Mouse (Mus musculus) forebrain, embryonic 16.5 days (tissue): ENCODE data around the gene Bmpr1b. TPM values are rescaled to one million over a fixed set of nuclear protein-coding genes. Genes with fewer than 3 reads are reported as not detected.

Experiments used
- ATAC-seq: fragments of 200-750 bp; cut with Nextera tagmentation; 2 replicates; pipeline ENCODE4 v1.8.0; 2017; ENCODE audit warnings: mild to moderate bottlenecking, moderate library complexity
- H3K27ac ChIP-seq: fragments of 300-500 bp; sonication (generic); 2 replicates; pipeline ENCODE4 v1.5.1; 2014; ENCODE audit warnings: low read length, control low read depth
- H3K27me3 ChIP-seq: fragments of 300-500 bp; sonication (generic); replicated peaks from 2 replicates; pipeline ENCODE4 v1.6.1; 2014; ENCODE audit warnings: low read length; ENCODE audit not compliant: control insufficient read depth, insufficient read depth
- H3K36me3 ChIP-seq: fragments of 300-500 bp; sonication (generic); 2 replicates; pipeline ENCODE4 v1.6.1; 2014; ENCODE audit not compliant: control insufficient read depth, insufficient read depth
- H3K4me1 ChIP-seq: fragments of 300-500 bp; sonication (generic); replicated peaks from 2 replicates; pipeline ENCODE4 v1.6.1; 2014; ENCODE audit warnings: low read length; ENCODE audit not compliant: control insufficient read depth, insufficient read depth
- H3K4me2 ChIP-seq: fragments of 300-500 bp; sonication (generic); 2 replicates; pipeline ENCODE4 v1.6.1; 2014; ENCODE audit warnings: mild to moderate bottlenecking, low read length, control low read depth
- H3K4me3 ChIP-seq: fragments of 300-500 bp; sonication (generic); replicated peaks from 2 replicates; pipeline ENCODE4 v1.5.1; 2014; ENCODE audit warnings: mild to moderate bottlenecking, low read length, control low read depth
- H3K9ac ChIP-seq: fragments of 300-500 bp; sonication (generic); replicated peaks from 2 replicates; pipeline ENCODE4 v1.6.1; 2014; ENCODE audit warnings: low read depth, low read length, control low read depth
- H3K9me3 ChIP-seq: fragments of 300-500 bp; sonication (generic); 2 replicates; pipeline ENCODE4 v1.6.1; 2016; ENCODE audit warnings: low read length; ENCODE audit not compliant: control insufficient read depth
- WGBS: fragments of 180-500 bp; shearing (Covaris S2); extraction: QIAGEN DNeasy Blood & Tissue Kit; methylation state at CpG from one replicate; pipeline ENCODE4 v1.1.7; 2014; 5-methylcytosine and 5-hydroxymethylcytosine counted together
- polyA plus RNA-seq: library from polyadenylated mRNA; unstranded; fragments of >200 nt; fragmentation: Nextera tagmentation; extraction: Ambion mirVana; gene quantifications from 2 replicates; pipeline ENCODE4 v1.2.1, GENCODE M21; 2015

Bmpr1b gene
- polyA plus RNA-seq, 1 experiment from 2014 or later: 5.0 TPM

DNA sequence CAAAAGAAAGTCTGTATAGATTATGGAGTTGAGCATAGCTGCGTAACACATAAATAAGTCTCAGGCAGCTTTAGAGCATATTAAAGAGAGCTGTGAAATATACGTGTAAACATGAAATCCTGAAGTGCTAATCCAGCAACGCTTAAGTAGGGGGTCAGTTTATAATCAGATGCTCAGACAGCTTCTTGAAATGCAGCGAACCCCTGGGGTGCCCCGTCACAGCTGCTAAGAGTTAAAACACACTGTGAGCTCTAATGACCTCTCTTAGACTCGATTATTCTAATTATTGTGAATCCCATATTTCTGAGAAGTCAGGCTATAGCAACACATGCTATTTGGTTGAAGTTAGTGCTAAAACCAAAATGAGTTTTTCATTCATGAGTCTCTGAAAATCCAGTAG lies 45.0 kb downstream of the Bmpr1b start:
- 37% methylated on average over 6 of the region's 6 CpGs for WGBS
- no peaks in the 10 kb centered on the region for H3K36me3 ChIP-seq
- no peak overlapping the region for H3K27ac ChIP-seq
- H3K9me3 ChIP-seq: no peaks in the 10 kb centered on the region
- no peaks in the 10 kb centered on the region for H3K27me3 ChIP-seq
- H3K4me2 ChIP-seq: no peak overlapping the region
- H3K4me1 ChIP-seq: 0 out of 2 replicates have a peak, but pooled peaks cover 4% of the 10 kb centered on the region
- no peak for ATAC-seq
- H3K4me3 ChIP-seq: no peak overlapping the region
- no peak overlapping the region for H3K9ac ChIP-seq

DNA sequence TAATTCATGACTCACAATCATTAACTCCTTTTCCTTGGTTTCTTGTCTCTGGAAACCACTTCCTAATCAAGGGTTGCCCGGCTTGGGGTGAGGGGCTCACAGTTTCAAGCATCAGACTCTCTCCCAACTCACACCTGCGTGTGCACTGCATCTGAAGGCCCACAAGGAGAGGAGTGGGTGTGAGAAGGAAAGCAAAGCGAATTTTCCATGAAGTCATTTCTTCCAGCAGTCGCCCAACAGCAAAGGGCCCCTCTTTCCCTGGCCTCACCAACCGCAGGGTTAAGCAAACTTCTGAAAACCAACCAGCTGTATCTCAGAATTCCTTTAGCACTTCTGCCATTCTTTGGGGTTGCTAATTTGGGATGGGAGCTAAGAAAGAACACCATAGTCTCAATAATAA lies 46.8 kb downstream of the Bmpr1b start:
- Histone ChIP-seq H3K27ac (no peak overlapping the region), H3K4me2 (no peak overlapping the region), H3K9me3 (no peaks in the 10 kb centered on the region), H3K36me3 (no peaks in the 10 kb centered on the region), H3K4me1 (0 out of 2 replicates have a peak, but pooled peaks cover 4% of the 10 kb centered on the region), H3K27me3 (no peaks in the 10 kb centered on the region), H3K9ac (no peak overlapping the region), H3K4me3 (no peak overlapping the region)
- WGBS: 90% methylated on average over 5 of the region's 5 CpGs
- ATAC-seq: no peak

DNA sequence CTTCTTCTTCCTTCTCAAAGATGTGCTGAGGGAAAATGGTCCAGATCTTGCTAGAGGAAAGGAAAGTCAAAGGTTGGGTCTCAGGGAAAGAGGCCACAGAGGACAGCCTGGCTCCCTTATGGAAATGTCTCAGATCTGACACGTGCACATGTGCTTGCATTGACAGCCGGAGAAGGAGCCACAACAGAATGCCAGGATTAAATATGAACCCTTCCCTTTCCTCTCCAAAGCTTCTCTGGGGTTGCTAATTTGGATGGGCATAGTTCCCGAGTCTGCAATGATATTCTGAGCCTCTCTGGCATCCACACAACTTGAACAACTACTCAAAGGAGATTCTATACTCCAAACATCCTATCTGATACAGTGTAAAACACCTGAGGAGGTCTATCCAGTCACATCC lies 48.4 kb downstream of the Bmpr1b start:
- Histone ChIP-seq H3K4me1 (0 out of 2 replicates have a peak, but pooled peaks cover 4% of the 10 kb centered on the region), H3K4me3 (no peak overlapping the region), H3K9ac (no peak overlapping the region), H3K27me3 (no peaks in the 10 kb centered on the region), H3K4me2 (no peak overlapping the region), H3K9me3 (no peaks in the 10 kb centered on the region), H3K36me3 (no peaks in the 10 kb centered on the region), H3K27ac (no peak overlapping the region)
- WGBS: 49% methylated on average over 3 of the region's 3 CpGs
- ATAC-seq: peak; percentile 82

DNA sequence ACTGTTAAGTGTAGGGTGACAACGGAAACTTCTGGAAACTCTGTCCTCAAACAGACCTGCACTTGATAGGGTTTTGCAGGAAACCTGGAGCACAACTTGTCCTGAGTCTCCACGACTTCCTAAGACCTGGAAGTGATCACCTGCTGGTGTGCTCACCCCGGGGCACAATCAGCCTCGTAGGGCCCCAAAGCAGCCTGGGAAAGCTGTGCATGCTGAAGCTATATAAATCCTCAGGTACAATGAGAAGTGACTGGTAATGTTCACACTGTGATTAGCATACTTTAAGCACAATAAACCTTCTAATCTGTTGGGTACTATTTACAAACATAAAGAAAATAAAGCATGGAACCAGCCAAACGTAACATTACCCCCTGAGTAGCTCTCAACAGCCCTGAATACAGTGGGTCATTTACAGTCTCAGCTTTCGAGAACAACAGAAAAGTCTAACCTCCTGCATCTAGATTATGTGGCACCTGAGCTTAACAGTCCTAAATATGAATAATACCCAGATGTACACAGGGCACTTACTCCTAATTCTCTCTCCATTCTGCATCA lies 54.4 kb downstream of the Bmpr1b start:
- Histone ChIP-seq H3K9me3 (no peaks in the 10 kb centered on the region), H3K4me2 (no peak overlapping the region), H3K27ac (no peak overlapping the region), H3K4me3 (no peak overlapping the region), H3K27me3 (no peaks in the 10 kb centered on the region), H3K9ac (no peak overlapping the region), H3K36me3 (no peaks in the 10 kb centered on the region), H3K4me1 (no peaks in the 10 kb centered on the region)
- 41% methylated on average over 6 of the region's 6 CpGs for WGBS
- ATAC-seq: no peak

DNA sequence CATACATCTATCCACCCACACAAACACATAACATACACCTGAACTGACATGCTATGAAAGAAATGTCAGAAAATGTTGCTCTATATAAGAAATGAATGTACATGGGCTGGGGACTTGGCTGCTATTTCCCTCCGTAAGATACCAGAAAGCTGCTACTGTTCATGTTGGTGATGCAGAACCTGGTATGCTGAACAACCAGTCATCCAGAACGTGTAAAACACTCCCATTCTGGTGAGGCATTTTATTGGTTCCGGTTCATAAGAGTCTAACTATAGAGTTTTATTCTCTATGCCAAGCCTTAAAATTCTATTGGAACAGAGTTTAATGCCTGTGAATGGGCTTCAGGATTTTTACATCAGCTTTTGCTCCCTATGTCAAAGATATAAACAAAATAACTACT lies 55.0 kb downstream of the Bmpr1b start:
- H3K9ac ChIP-seq: no peak overlapping the region
- no peak overlapping the region for H3K4me3 ChIP-seq
- H3K27me3 ChIP-seq: no peaks in the 10 kb centered on the region
- H3K4me1 ChIP-seq: no peaks in the 10 kb centered on the region
- no peaks in the 10 kb centered on the region for H3K9me3 ChIP-seq
- no peak for ATAC-seq
- 64% methylated on average over 3 of the region's 3 CpGs for WGBS
- no peak overlapping the region for H3K27ac ChIP-seq
- no peak overlapping the region for H3K4me2 ChIP-seq
- no peaks in the 10 kb centered on the region for H3K36me3 ChIP-seq

DNA sequence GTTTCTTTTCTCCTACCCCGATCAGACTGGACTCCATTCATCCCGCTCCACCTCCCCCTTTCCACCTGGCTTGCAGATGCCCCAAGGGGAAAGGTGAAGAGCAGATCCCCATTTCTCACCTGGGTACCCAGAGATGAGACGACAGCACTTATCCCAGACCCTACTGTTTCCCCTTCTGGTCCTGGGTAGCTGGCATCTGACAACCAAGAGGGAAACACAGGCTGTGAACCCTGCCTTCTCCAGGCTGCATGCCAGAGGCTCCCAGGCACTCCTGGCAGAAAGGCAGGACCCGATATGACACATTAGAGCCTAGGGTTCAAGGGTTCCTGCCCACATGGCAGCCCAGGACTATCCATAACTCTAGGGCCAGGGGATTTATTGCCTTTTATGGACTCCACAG lies 56.0 kb downstream of the Bmpr1b start:
- Histone ChIP-seq H3K4me1 (no peaks in the 10 kb centered on the region), H3K9me3 (no peaks in the 10 kb centered on the region), H3K27me3 (no peaks in the 10 kb centered on the region), H3K4me2 (no peak overlapping the region), H3K36me3 (no peaks in the 10 kb centered on the region), H3K4me3 (no peak overlapping the region), H3K9ac (no peak overlapping the region), H3K27ac (no peak overlapping the region)
- ATAC-seq: no peak
- WGBS: 80% methylated on average over 4 of the region's 4 CpGs

DNA sequence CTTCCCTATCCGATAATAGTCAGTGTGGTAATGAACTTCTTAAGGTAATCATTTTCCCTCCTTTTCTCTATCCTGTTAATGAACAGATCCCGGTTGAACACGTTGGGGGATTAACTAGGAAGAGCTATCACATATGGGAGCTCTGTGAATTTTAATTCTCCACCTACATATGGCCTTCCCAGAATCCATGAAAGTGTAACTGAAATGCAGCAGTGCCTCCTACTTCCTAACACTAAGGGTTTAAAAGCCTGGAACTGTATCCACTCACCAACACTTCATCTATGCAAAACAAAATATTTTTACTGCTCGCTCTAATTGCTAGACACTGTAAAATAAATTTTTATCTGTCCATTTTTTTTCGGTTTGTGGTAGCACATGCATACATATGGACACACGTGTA lies 63.0 kb downstream of the Bmpr1b start:
- no peaks in the 10 kb centered on the region for H3K36me3 ChIP-seq
- no peaks in the 10 kb centered on the region for H3K9me3 ChIP-seq
- H3K4me1 ChIP-seq: no peaks in the 10 kb centered on the region
- ATAC-seq: no peak
- no peak overlapping the region for H3K27ac ChIP-seq
- WGBS: 72% methylated on average over 6 of the region's 6 CpGs
- H3K4me2 ChIP-seq: no peak overlapping the region
- no peak overlapping the region for H3K9ac ChIP-seq
- H3K4me3 ChIP-seq: no peak overlapping the region
- H3K27me3 ChIP-seq: no peaks in the 10 kb centered on the region

DNA sequence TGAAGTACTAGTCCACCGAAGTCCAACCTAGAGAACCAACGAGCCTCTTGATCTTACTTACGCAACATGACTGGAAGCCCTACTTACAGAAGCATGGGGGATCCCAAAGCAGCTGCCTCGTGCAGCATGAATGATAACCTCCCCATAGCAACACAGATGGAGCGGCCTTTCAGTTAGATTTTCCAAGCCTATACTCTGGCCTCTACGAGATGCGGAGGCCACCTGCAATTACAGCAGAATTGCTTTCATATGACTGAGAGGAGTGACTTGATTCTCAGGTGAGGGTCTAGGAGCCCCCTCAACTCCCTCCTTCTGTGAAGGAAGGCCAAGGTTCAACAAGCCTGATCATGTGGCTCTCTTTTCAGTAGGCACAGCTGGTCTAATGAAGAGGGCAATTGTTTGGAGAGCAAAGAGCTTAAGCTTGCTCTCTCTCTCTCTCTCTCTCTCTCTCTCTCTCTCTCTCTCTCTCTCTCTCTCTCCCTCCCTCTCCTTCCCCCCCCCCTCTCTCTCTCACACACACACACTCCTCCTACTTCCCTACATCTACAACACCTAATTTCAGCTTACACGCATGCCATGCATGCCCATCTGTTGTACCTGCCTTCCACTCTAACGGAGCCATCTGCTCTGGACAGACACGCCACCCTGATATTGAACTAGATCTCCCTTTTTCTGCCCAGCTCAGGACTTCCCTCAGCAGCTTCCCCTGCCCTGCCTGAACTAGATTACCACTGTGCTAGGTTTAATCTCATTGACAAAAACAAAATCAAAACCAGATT lies 65.0 kb downstream of the Bmpr1b start:
- no peaks in the 10 kb centered on the region for H3K9me3 ChIP-seq
- no peak for ATAC-seq
- 86% methylated on average over 10 of the region's 10 CpGs for WGBS

DNA sequence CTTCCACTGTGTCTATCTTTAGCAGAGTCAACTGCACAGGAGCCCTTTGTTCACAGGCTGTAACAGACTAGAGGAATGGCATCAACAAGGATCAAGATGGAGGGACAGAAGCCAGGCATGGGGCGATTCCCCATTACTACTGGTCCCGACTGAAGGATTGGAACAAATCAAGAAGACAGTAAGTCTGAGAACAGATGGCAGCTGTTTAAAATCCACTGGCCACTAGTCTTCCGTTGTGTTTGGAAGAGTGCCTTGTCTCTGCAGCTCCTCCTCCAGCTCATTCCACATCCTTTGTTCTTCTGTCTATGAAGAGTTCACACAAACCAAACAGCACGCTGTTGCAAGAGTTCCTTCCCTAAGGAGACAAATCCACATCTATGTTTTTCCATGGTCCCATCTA lies 65.6 kb downstream of the Bmpr1b start:
- Histone ChIP-seq H3K9me3 (no peaks in the 10 kb centered on the region), H3K4me2 (no peak overlapping the region), H3K27ac (no peak overlapping the region), H3K4me1 (no peaks in the 10 kb centered on the region), H3K9ac (no peak overlapping the region), H3K4me3 (no peak overlapping the region), H3K36me3 (no peaks in the 10 kb centered on the region), H3K27me3 (no peaks in the 10 kb centered on the region)
- ATAC-seq: no peak
- WGBS: 81% methylated on average over 4 of the region's 4 CpGs

More for the DNA sequence above, 65.0 kb downstream of the Bmpr1b start:
- Histone ChIP-seq H3K4me2 (no peak overlapping the region), H3K36me3 (no peaks in the 10 kb centered on the region), H3K27ac (no peak overlapping the region), H3K4me3 (no peak overlapping the region), H3K27me3 (no peaks in the 10 kb centered on the region), H3K9ac (no peak overlapping the region), H3K4me1 (no peaks in the 10 kb centered on the region)
